Mouse (Mus musculus) testis, adult 2 months (tissue): ENCODE measurements around the gene Nyap1.

Experiments
- CTCF ChIP-seq: fragments of 200-500 bp; IDR thresholded peaks from 2 replicates; pipeline ENCODE4 v1.5.1; 2012; ENCODE audit warnings: low read depth, mild to moderate bottlenecking, inconsistent platforms, low read length, moderate library complexity; ENCODE audit not compliant: control insufficient read depth, insufficient read depth, insufficient replicate concordance
- POLR2A ChIP-seq: fragments of 200-500 bp; IDR thresholded peaks from 2 replicates; pipeline ENCODE4 v1.6.1; 2012; ENCODE audit warnings: low read depth, mild to moderate bottlenecking, inconsistent platforms, low read length, moderate library complexity; ENCODE audit not compliant: control insufficient read depth

DNA sequence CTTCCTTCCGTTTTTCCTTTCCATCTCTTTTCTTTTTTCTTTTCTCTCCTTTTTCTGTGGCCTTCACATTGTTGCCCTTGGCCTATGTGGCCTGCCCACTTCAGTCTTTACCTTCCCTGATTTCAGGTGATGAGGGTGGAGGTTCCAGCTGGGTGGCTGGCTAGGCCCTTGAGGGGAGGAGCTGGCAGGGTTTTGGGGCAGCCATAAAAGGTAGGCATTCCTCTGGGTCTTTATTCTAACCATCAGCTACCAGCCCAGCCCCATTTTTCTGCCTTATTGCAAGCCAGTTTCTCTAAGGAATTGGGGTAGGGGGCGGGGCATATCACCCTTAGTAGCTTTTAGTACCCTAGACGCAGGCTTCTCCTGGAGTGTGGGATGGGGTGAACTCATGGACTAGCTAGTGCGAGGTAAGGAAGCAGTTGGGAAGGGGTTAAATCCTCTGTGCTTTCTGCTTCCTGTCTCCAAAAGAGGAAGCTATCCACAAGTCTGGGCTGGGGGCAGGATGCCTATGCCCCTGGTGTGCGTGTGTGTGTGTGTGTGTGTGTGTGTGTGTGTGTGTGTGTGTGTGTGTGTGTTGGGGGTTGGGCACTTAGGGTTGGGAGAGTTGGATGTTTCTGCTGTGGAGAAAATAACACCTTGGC lies 6.8 kb upstream of the Nyap1 start:
- TF ChIP-seq CTCF, result no peak
- no peak for TF ChIP-seq POLR2A
